Mouse (Mus musculus) left cerebral cortex, adult 18-20 months (tissue): ENCODE measurements around the gene Uty. TPM values are rescaled to one million over a fixed set of nuclear protein-coding genes. Genes with fewer than 3 reads are reported as not detected.

Experiments used
- DNase-seq, 2 experiments: peaks; one replicate each; pipeline ENCODE4 v3.0.0; 2021 to 2022; ENCODE audit warnings: low spot score in 2 of 2, mixed read lengths in 1 of 2
- long read RNA-seq, 2 experiments: library from polyadenylated mRNA; stranded (forward); transcript quantifications; one replicate each; pipeline ENCODE4 v2.0.0; 2021
- total RNA-seq, 2 experiments: library from RNA; stranded (reverse); gene quantifications; 2 replicates each; pipeline ENCODE4 v1.2.3; 2021

The Uty gene
- 10 to 100 TPM in 1 of 2 experiments, not detected in 1; 21.1 TPM for total RNA-seq
- long read RNA-seq, experiment 1, full-length matches to known transcripts: 3 of 10 reads
- long read RNA-seq, experiment 1, partial matches to known transcripts: 0 of 10 reads
- long read RNA-seq, experiment 1, other reads (novel, unspliced or antisense): 7 of 10 reads
- long read RNA-seq, experiment 2: 0 reads

DNA sequence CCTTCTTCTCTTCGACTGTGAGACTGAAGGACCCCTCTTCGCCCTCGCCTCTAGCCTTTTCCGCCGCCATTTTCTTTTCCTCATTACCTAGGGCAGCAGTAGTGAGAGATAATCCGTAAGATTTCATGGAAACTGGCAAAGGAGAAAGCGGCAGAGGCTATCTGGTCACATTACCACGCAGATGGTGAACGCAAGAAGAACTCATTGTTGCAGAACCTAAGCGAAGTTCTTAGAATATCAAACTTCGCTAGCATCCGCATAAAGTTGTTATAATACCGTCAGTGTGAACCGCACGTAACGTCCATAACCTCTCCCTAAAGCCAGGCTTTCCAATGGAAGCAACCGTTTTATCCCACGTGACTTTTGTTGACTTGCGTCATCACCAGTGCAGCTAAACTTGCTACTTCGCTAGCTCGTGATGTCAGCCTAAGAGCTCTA, at the start of gene Uty:
Gene Uty (minus strand): TSS at position 334 of the 438 bp plus-strand sequence.
- peak in 1 of 2 experiments; percentile 68 for DNase-seq

DNA sequence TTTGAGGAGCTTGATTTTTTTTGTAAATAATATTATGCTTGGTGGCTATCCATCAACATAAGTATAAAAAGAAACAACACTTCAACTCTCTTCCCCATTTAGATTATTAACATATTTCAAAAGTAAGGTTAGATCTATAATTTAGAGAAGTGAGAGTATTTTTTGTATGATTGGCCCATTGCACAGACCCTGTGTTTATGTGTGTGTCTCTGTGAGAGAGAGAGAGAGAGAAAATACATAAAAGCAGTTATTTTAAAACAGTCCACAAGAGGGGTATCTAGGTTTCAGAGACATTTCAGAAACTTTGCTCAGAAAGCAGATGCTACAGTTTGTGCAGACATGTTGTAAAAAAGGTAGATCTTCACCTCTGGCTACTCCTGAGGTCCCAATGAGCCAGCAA, 48.1 kb upstream of the Uty start:
- no peak for DNase-seq

GRCm38 (mm10) chrY:1286171-1286795, 40.7 kb upstream of the Uty start, which contains the start of gene Ddx3y:
Gene Ddx3y, minus strand, starts transcription at chrY:1286629.
- peak in 1 of 2 experiments; percentile 68 for DNase-seq

- DNase-seq: peak in 1 of 2 experiments; percentile 1
Observed at GRCm38 (mm10) chrY:1285735-1286134, 40.2 kb upstream of the Uty start.

DNA sequence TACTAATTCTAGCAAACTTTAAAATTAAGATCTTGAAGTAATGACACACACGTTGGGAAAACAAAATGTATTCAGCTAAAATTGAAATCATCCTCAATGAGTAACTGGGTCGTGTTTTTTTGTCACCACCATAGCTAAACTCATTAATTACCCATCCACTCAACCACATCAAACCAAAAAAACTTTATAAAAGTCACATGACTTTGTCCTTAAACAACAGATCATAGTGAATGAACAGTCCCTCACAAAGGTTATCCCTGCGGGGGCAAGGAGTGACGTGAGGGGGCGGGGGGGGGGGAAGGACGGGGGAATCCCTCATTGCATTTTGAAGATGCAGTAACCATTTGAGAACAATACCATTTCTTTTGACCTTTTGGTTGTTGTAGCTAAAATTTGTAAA, 558 bp upstream of the Uty start:
- DNase-seq: no peak

- DNase-seq: no peak
Observed at GRCm38 (mm10) chrY:1244940-1245339, 619 bp downstream of the Uty start.

DNA sequence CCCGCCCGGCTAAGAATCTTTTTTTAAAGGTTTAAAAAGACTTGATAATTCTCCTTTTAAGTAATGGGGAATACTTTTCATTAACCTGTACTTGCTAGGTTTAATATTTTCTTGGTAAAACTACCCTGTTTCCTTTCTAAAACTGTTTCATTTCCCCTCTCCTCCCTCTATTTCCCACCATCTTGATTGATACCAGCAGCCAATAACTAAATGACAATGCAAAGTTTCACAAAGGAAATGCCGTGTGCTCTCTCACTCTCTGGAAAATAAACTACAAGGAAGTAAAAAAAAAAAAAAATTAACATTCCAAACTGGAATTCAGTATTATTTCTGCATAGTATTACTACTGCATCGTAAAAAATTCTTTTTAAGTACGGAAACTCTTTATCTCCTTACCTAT, 1.1 kb downstream of the Uty start:
- DNase-seq: no peak

DNA sequence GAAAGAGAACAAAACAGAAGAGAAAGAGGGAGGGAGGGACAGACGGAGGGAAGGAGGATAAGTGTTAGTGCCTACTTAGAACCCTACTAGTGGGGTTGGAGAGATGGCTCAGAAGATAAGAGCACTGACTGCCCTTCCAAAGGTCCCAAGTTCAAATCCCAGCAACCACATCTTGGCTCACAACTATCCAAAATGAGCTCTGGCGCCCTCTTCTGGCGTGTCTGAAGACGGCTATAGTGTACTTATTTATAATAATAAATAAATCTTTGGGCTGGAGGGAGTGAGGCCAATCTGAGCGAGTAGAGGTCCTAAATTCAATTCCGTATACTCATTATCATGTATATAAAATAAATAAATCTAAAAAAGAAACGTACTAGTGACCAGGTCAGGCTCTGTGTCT, 25.6 kb downstream of the Uty start:
- DNase-seq: no peak

GRCm38 (mm10) chrY:1178476-1178875, 67.1 kb downstream of the Uty start:
- DNase-seq: no peak

DNA sequence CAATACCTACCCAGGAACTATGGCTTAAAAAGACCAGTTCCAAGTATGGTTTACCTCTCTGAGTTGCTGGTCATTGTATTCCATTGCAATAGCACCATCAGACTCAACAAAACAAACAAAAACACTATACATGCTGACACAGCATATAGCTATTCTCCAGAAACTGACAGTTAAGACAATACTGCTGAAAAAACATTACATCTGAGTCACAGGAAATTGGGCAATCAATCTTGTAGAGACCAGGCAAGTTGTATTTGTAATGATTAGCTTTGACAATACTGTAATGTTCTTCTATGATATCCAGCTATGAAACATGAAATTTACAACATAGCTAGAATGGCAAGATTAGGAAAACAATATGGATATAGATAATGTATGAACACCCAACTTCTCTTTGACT, 82.5 kb downstream of the Uty start:
- DNase-seq: no peak

GRCm38 (mm10) chrY:1116153-1116552, 129.4 kb downstream of the Uty start:
- no peak for DNase-seq

- DNase-seq: no peak
Observed at GRCm38 (mm10) chrY:1114016-1114415, 131.5 kb downstream of the Uty start.

Other genes starting within 250 kb of the Uty start
- 10 to 100 TPM in 1 of 2 experiments, not detected in 1; 53.8 TPM for gene Eif2s3y, start 235.2 kb downstream of the Uty start, total RNA-seq
- gene Ddx3y, start 40.9 kb upstream of the Uty start, total RNA-seq: 10 to 100 TPM in 1 of 2 experiments, not detected in 1; 50.0 TPM
- gene Usp9y, start 214.0 kb upstream of the Uty start, total RNA-seq: not detected